Mouse (Mus musculus) yolk sac, embryonic 10.5 days (tissue): ENCODE measurements around the gene Cabp1.

Source experiments
- DNase-seq: peaks from one replicate; pipeline ENCODE4 v3.0.0-alpha.2; 2017; ENCODE audit warnings: low spot score

Gene Cabp1

GRCm38 (mm10) chr5:115193669-115194625 is at the start of gene Cabp1:
TSS of gene Cabp1 (minus strand) at chr5:115194381.
- no peak for DNase-seq

- no peak for DNase-seq
Measured at GRCm38 (mm10) chr5:115240191-115240590, 46.0 kb upstream of the Cabp1 start.

GRCm38 (mm10) chr5:115238729-115239195 is 44.6 kb upstream of the Cabp1 start:
- DNase-seq: peak; percentile 46

- peak; percentile 91 for DNase-seq
Measured at GRCm38 (mm10) chr5:115237803-115238728, 43.9 kb upstream of the Cabp1 start.

- DNase-seq: peak; percentile 79
Measured at GRCm38 (mm10) chr5:115235786-115236263, 41.6 kb upstream of the Cabp1 start, which contains the start of gene Pop5. TSS of gene Pop5 (plus strand) at chr5:115235836.

- DNase-seq: no peak
Measured at GRCm38 (mm10) chr5:115235323-115235771, 41.2 kb upstream of the Cabp1 start.

- no peak for DNase-seq
Measured at GRCm38 (mm10) chr5:115234519-115234918, 40.3 kb upstream of the Cabp1 start.

GRCm38 (mm10) chr5:115233031-115233780 is 39.0 kb upstream of the Cabp1 start:
- no peak for DNase-seq

GRCm38 (mm10) chr5:115232516-115232915 is 38.3 kb upstream of the Cabp1 start:
- no peak for DNase-seq

GRCm38 (mm10) chr5:115231552-115232120 is 37.5 kb upstream of the Cabp1 start:
- no peak for DNase-seq

GRCm38 (mm10) chr5:115230830-115231551 is 36.8 kb upstream of the Cabp1 start:
- no peak for DNase-seq

- DNase-seq: no peak
Measured at GRCm38 (mm10) chr5:115222485-115222884, 28.3 kb upstream of the Cabp1 start.

- DNase-seq: no peak
Measured at GRCm38 (mm10) chr5:115220931-115221640, 26.9 kb upstream of the Cabp1 start.

GRCm38 (mm10) chr5:115217998-115218397 is 23.8 kb upstream of the Cabp1 start:
- DNase-seq: no peak

GRCm38 (mm10) chr5:115215273-115216185 is 21.3 kb upstream of the Cabp1 start:
- DNase-seq: no peak

GRCm38 (mm10) chr5:115214864-115215263 is 20.7 kb upstream of the Cabp1 start:
- DNase-seq: no peak

- no peak for DNase-seq
Measured at GRCm38 (mm10) chr5:115212861-115213260, 18.7 kb upstream of the Cabp1 start.

GRCm38 (mm10) chr5:115212451-115212850 is 18.3 kb upstream of the Cabp1 start:
- DNase-seq: no peak

- no peak for DNase-seq
Measured at GRCm38 (mm10) chr5:115210380-115210779, 16.2 kb upstream of the Cabp1 start.
